Mouse (Mus musculus) WW6 (cell line): ENCODE results near the gene D630039A03Rik.

Experiments used
- DNase-seq: peaks from one replicate; pipeline ENCODE4 v3.0.0-alpha.2; 2013; ENCODE audit warnings: low read depth, low spot score

The D630039A03Rik gene

GRCm38 (mm10) chr4:57927464-57928205, 11.5 kb upstream of the D630039A03Rik start:
- peak; percentile 31 for DNase-seq

GRCm38 (mm10) chr4:57924556-57925071, 8.5 kb upstream of the D630039A03Rik start:
- no peak for DNase-seq

- DNase-seq = no peak
Measured at GRCm38 (mm10) chr4:57922171-57922570, 6.1 kb upstream of the D630039A03Rik start.

GRCm38 (mm10) chr4:57920522-57920921, 4.4 kb upstream of the D630039A03Rik start:
- peak; percentile 67 for DNase-seq

- DNase-seq = peak; percentile 78
Measured at GRCm38 (mm10) chr4:57919494-57920423, 3.7 kb upstream of the D630039A03Rik start.

- DNase-seq = no peak
Measured at GRCm38 (mm10) chr4:57916711-57917110, 614 bp upstream of the D630039A03Rik start.

GRCm38 (mm10) chr4:57915216-57915965, 706 bp downstream of the D630039A03Rik start:
- DNase-seq = no peak

- DNase-seq = no peak
Measured at GRCm38 (mm10) chr4:57914193-57915190, 1.6 kb downstream of the D630039A03Rik start.

- DNase-seq = no peak
Measured at GRCm38 (mm10) chr4:57913021-57913420, 3.1 kb downstream of the D630039A03Rik start.

- no peak for DNase-seq
Measured at GRCm38 (mm10) chr4:57908860-57909259, 7.2 kb downstream of the D630039A03Rik start.

GRCm38 (mm10) chr4:57906708-57907107, 9.4 kb downstream of the D630039A03Rik start:
- DNase-seq = no peak

GRCm38 (mm10) chr4:57904638-57905037, 11.5 kb downstream of the D630039A03Rik start:
- DNase-seq = no peak

GRCm38 (mm10) chr4:57904211-57904610, 11.9 kb downstream of the D630039A03Rik start:
- no peak for DNase-seq

GRCm38 (mm10) chr4:57902619-57903018, 13.5 kb downstream of the D630039A03Rik start:
- DNase-seq = no peak

GRCm38 (mm10) chr4:57901210-57901609, 14.9 kb downstream of the D630039A03Rik start:
- no peak for DNase-seq

GRCm38 (mm10) chr4:57896631-57897030, 19.5 kb downstream of the D630039A03Rik start:
- DNase-seq = no peak

GRCm38 (mm10) chr4:57895902-57896301, 20.2 kb downstream of the D630039A03Rik start:
- DNase-seq = no peak

GRCm38 (mm10) chr4:57895140-57895539, 21.0 kb downstream of the D630039A03Rik start:
- no peak for DNase-seq

- DNase-seq = no peak
Measured at GRCm38 (mm10) chr4:57892001-57892586, 24.0 kb downstream of the D630039A03Rik start.

- DNase-seq = no peak
Measured at GRCm38 (mm10) chr4:57889773-57890172, 26.3 kb downstream of the D630039A03Rik start.
